Mouse (Mus musculus) ovary, postnatal 14 days (tissue): ENCODE results near the gene Tmem9b.

ENCODE experiments used
- DNase-seq: peaks from one replicate; pipeline ENCODE4 v3.0.0; 2022; ENCODE audit warnings: low spot score

The Tmem9b gene

GRCm38 (mm10) chr7:109739822-109740370 is 12.8 kb downstream of the Tmem9b start:
- no peak for DNase-seq

- DNase-seq = no peak
These were observed 17.9 kb downstream of the Tmem9b start for GRCm38 (mm10) chr7:109734806-109735205.

GRCm38 (mm10) chr7:109731626-109732025 is 21.0 kb downstream of the Tmem9b start, which contains the start of gene Ascl3:
TSS of gene Ascl3 (minus strand) at chr7:109731726.
- DNase-seq = no peak

GRCm38 (mm10) chr7:109723697-109724096 is 29.0 kb downstream of the Tmem9b start, which contains the start of gene BC051019:
TSS of gene BC051019 (minus strand) at chr7:109723850.
- DNase-seq = no peak

GRCm38 (mm10) chr7:109723114-109723513 is 29.6 kb downstream of the Tmem9b start:
- no peak for DNase-seq

- no peak for DNase-seq
These were observed 30.1 kb downstream of the Tmem9b start for GRCm38 (mm10) chr7:109722618-109723017.

GRCm38 (mm10) chr7:109719286-109719685 is 33.4 kb downstream of the Tmem9b start:
- peak; percentile 29 for DNase-seq

GRCm38 (mm10) chr7:109713434-109713982 is 39.2 kb downstream of the Tmem9b start:
- no peak for DNase-seq

GRCm38 (mm10) chr7:109712198-109712597 is 40.5 kb downstream of the Tmem9b start:
- no peak for DNase-seq

- no peak for DNase-seq
These were observed 42.6 kb downstream of the Tmem9b start for GRCm38 (mm10) chr7:109710069-109710468.

GRCm38 (mm10) chr7:109708961-109709382 is 43.7 kb downstream of the Tmem9b start:
- no peak for DNase-seq

GRCm38 (mm10) chr7:109707023-109707785 is 45.5 kb downstream of the Tmem9b start:
- peak; percentile 32 for DNase-seq

- no peak for DNase-seq
These were observed 48.2 kb downstream of the Tmem9b start for GRCm38 (mm10) chr7:109704461-109704860.

- DNase-seq = no peak
These were observed 48.7 kb downstream of the Tmem9b start for GRCm38 (mm10) chr7:109704016-109704377.

GRCm38 (mm10) chr7:109703190-109704015 is 49.3 kb downstream of the Tmem9b start, which contains the start of the genes St5 and Akip1:
TSS of gene St5 (minus strand) at chr7:109703605.
TSS of gene Akip1 (plus strand) at chr7:109703690.
- DNase-seq = peak; percentile 97

- no peak for DNase-seq
These were observed 50.0 kb downstream of the Tmem9b start for GRCm38 (mm10) chr7:109702721-109703120.

- no peak for DNase-seq
These were observed 52.5 kb downstream of the Tmem9b start for GRCm38 (mm10) chr7:109700213-109700612.

- DNase-seq = no peak
These were observed 57.3 kb downstream of the Tmem9b start for GRCm38 (mm10) chr7:109695339-109695726.

GRCm38 (mm10) chr7:109694576-109695338 is 57.9 kb downstream of the Tmem9b start:
- no peak for DNase-seq

GRCm38 (mm10) chr7:109690961-109691360 is 61.7 kb downstream of the Tmem9b start:
- DNase-seq = no peak

GRCm38 (mm10) chr7:109690101-109690500 is 62.6 kb downstream of the Tmem9b start:
- no peak for DNase-seq
